Mouse (Mus musculus): Measurements from ENCODE around the gene Nanos3.
A peak's percentile ranks its signal among the peaks of the same experiment; 100 is the strongest.

The Nanos3 gene

DNA sequence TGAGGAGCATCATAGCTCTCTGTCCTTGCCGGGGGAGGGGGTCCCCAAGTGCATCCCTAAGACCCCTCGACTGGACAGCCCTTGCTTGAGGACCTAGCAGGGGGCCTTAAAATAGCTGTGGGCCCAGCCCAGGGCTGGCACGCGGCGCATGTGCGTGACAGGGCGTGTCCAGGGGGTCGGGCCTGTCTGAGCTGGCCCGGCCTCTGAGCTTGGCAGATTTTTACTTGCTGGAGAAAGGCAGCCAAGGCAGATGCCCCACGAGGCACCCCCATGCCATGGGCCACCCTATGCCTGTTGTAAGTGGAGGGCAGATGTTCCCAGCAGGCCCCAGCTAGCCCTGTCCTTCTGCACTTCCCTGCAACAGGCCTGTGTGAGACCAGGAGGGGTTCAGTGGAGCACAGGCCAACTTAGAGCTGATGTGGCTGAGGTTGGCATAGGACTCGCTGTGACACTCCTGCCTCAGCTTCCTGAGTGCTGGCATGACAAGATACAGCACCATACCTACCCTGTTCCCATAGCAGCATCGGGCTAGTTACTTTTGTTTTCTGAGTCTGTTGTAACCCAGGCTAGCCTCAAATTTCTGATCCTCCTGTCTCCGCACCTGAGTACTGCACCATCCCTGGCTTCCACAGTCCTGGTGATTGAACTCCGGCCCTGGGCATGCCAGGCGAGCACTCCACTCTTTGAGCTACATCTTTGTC is 16.7 kb upstream of the Nanos3 start:
- DNase-seq (ENCODE audit: low read depth, low spot score), result no peak

DNA sequence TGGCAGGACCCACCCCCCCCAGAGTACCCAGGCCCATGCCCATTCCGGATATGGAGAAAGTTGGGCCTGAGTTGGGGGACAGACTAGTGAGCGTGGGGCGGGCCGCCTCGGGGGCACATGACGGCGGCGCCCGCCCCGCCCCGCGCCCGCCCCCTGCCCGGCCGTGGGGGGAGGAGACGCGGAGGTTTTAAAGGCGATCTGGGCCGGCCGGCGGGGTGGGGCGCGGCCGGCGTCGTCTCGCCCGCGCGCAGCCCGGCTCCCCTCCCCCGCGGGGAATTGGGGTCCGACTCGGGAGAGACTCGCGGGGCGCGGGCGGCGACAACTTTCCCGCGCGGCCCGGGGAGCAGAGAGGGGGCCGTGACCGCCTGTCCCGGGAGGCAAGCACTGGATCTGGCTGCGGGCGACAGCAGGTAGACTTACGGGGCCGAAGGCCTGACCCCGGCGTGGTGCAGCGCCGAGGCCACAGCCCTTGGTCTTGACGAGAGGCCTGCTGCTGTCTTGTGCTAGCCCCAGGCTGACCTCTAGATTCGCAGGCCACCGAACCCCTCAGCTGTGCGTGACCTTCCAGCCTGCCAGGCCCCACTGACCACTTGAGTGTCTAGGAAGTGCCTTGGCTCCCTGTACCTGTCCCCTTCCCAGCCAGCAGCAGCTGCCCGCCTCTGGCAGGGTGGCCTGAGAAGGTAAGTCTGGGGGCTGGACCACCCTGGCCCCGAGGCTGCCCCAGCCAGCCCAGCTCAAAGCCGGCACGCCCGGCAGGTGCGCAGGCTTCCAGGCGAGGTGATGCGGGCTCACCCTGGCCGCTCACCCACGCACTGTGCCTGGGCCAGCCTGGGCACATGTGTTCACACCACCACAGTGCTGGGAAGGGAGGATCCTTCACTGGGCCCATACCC is 15.9 kb upstream of the Nanos3 start:
- no peak for DNase-seq (ENCODE audit: low read depth, low spot score)

DNA sequence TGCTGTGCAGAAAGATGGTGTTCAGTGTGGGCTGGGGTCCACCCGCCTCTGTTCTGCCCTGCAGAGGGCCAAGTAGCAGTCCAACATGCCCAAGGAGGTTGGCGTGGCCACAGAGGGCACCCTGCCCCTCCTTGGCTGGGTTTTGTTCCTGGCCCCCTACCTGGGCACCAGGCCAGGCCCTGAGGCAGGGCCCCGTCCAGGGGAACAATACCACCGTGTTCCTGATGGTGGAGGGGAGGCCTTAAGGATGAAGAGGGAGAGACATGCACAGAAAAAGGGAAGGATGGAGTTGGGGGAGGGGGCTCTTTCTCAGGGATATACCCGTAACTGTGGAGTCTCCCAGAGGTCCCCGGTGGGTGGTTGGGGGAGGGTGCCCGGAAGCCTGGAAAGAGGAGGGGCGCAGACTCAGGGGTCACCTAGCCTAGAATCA is 15.1 kb upstream of the Nanos3 start:
- DNase-seq (ENCODE audit: low read depth, low spot score), result no peak

DNA sequence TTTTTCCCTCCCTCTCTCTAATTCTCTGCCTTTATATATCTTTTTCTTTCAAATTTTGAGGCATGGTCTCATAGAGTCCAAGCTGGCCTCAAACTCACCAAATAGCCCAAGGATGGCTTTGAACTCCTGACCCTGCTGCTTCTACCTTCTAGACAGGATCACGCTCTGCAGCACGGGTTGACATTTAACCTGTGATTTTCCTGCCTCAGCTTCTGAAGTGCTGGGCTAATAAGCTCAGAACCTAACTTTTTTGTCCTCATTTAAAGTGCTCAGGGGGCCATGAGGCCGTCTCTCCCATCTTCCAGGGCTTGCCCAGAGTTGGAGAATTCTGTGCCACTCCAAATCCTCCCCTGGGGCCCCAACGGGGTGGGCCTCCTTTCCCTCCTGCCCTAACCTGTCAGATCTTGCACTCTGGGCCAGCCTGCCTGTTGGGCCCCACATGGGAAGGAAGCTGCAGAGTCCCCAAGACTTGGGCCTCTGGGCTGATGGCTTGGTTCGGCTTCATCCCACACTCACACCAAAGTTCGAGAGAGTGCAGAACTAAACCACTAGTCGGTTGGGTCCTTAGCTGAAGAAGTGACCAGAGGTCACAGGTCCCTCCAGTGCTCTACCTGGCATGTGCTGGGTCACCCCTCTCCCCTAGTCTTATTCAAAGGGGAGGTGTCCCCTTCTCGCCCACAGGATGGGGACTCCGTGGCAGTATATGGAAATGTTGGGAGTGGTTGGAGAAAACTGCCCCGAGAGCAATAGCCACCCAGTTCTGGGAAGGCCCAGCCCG is 14.5 kb upstream of the Nanos3 start:
- DNase-seq (ENCODE audit: low read depth, low spot score), result no peak

DNA sequence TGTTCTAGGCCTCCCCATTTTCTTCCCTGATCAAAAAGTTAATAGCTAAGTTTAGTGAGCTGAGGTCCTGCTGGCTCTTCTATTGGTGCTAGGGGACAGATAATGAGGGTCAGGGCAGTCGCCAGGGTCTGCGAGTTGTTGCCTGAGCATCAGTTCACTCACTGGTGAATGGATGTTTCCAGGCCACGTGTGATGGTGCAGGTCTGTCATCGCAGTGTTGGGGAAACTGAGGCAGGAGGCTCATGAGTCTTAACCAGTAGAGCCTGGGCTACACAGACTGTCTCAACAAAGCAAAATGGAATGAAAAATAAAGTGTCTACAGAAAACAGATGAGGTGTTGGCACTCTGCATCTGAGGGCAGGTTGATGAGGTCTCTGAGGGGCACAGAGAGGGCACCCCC is 13.9 kb upstream of the Nanos3 start:
- DNase-seq (ENCODE audit: low read depth, low spot score), result no peak

DNA sequence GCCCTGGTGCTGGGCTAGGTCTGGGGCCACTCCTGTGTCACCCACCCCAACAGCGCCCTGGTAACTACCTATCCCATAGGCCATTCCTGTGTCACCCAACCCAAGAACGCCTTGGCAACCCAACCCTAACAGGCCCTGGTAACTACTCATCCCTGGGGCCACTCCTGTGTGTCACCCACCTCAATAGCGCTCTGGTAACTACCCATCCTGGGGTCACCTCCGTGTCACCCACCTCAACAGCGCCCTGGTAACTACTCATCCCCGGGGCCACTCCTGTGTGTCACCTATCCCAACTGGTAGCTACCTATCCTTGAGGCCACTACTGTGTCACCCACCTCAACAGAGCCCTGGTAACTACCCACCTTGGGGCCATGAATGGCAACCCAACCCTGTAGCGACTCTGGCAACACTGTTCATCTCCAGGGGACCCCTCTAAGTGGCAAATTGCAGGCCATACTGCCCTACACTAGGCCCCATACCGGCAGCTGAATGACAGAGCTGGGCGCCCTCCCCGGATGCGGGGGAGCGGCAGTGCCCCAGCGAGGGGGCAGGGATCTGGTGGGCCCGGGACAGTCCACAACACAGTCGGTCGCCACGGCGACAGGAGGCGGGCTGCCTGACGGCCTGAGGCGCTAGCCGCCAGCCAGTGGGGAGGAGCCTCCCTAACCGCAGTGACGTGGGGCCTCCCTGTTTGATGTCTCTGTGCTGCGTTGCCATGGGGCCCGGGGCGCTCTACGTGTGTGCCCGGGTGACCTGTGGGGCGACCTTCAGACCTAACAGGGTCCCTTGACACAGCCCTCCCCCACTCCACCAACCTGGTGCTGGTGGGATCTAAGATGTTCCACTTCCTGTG is 13.1 kb upstream of the Nanos3 start:
- peak; percentile 91 for DNase-seq (ENCODE audit: low read depth, low spot score)

DNA sequence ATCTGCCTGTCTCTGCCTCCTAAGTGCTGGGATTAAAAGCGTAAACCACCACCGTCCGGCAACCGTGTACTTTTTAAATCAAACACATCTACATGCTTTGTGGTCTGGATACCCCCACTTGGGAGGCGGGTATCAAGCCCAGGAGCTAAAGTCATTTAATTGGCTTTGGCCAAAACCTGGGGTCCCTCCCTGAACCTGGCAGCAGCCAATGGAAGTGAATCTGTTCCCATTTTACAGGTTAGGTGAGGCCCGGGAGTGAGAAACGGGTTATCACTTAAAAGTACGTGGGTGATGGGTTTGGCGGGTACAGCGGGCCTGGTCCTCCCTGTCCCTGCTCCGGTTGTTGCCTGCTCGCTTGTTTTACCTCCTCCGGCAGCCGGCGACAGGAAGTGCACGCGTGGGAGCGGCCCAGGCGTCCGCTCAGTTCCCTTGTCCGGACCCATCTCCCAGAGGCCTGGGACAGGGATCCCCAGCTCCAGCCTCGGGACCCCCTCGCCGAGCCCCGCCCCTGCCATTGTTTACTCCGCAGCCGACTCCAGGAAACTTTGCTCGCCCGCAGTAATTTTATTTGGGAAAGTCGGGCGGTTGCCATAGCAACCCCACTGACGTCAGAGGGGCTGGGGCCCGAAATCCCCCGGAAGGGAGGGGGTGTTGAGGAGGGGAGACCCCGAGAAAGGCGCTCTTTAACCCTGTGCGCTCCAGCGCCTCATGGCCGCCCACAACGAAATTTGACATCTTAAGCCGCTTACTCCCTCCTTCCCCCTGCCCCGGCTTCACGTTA is 12.3 kb upstream of the Nanos3 start:
- peak; percentile 39 for DNase-seq (ENCODE audit: low read depth, low spot score)

DNA sequence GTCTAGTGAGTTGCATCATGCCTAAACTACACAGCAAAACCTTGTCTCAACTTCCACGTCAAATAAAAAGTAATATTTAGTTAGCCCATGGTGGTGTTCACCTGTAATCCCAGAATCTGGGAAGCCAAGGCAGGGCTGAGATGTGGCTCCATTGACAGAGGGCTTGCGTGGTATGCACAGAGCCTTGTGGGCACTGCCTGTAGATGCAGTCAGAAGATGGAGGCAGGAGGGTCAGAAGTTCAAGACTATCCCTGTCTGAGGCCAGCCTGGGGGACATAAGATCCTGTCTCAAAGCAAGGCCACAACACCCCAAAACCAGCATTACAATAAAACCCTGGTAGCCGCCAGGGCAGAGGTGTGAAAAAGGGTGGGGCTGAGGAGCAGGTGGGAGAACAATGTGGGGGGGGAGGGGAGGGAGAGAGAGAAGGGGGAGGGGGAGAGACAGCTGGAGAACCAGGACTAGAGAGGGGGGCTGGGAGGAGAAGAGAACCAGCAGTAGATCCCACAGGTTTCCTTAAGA is 9.3 kb upstream of the Nanos3 start:
- DNase-seq (ENCODE audit: low read depth, low spot score), result no peak

DNA sequence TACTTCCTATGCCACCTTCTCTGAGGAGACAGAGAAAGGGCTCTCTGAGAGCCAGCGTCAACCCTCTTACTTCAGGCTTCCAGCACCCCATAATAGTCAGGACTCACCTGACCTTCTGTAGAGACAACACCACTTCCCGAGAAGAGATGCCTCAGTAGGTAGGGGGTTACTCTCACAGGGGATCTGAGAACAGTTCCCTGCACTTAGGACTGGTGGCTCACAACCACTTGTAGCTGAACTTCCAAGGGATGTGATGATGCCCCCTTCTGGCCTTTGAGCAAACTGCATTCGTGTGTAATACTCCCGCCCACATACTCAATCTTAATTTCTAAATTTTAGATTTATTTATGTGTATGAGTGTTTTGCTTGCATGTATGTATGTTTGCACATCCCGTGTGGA is 8.5 kb upstream of the Nanos3 start:
- peak; percentile 38 for DNase-seq (ENCODE audit: low read depth, low spot score)

DNA sequence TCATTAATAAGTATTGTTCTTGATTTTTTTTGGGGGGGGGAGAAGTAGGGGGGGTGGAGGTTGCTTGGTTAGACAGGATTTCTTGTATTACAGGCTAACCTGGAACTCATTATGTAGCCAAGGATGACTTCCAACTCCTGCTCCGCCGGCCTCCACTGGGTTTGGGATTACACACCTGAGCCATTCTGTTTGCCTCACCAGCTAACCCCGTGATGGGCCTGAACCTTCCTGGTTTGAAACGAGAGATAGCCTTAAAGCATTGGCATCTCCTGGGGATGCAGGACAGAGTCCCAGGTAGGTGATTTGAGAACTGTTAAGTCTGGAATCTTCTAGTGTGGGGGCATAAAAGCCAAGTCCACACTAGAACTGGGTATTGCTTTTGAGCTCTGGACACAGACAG is 8.1 kb upstream of the Nanos3 start:
- DNase-seq (ENCODE audit: low read depth, low spot score), result no peak

DNA sequence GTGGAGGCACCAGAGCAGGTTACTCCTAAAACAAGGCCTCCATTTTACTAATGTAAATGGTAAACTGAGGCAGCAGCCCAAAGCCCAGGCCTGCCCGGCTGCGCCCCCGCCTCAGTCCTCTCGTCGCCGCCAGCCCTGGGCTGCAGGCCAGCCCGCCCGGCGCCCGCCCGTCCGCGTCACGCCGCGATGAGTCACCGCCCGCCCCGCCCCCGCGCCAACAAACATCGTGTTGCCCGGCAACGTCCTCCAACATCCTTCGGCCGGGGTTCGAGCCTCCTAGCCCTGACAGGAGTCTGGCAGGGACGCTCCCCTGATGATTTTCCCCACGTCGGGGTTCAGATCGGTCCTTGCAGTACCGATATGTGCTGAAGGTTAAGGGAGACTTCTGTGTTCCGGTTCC is 7.5 kb upstream of the Nanos3 start:
- DNase-seq (ENCODE audit: low read depth, low spot score), result no peak

DNA sequence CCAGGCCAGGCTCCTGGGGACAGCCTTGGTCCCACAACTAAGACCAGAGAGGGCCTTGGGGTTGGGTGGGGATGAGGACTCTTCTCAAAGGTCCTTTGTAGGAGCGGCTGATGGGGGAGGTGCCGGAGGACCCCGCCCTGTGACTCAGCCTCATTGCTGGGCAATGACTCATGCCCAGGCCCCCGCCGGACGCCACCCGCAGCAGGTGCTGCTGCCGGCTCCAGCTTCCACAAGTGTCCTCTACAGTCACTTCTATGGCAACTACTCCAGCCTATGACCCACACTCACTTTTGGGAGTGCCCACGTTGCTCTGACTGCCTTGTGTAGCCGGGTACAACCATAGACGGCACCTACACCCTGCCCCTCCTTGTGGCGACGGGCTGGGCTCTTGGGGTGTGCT is 7.0 kb upstream of the Nanos3 start:
- DNase-seq (ENCODE audit: low read depth, low spot score), result no peak

DNA sequence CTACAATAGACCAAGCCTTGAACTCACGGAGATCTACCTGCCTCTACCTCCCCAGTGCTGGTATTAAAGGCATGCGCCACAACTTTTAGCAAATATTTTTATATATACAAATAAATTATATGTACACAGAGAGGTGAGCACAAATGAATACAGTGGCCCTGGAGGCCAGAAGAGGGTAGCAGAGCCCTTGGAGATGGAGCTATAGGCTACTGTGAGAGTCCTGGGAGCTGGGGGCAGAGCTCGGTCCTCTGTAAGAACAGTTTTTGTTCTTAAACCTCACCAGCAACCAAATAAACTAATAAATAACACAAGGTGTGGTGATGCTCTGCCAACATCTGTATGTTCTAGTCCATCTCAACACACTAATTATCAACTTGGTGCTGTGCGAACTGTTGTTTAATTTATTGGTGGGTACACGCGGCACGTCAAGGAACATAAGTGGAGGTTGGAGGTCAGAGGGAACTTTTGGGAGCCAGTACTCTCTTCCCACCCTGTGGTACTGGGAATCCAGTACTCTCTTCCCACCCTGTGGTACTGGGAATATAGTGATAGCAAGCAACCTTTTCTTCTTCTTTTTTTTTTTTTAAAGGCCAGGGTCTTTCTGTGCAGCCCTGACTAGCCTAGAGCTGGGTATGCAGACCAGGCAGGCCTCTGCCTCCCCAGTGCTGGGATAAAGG is 5.3 kb upstream of the Nanos3 start:
- DNase-seq (ENCODE audit: low read depth, low spot score), result peak; percentile 45

DNA sequence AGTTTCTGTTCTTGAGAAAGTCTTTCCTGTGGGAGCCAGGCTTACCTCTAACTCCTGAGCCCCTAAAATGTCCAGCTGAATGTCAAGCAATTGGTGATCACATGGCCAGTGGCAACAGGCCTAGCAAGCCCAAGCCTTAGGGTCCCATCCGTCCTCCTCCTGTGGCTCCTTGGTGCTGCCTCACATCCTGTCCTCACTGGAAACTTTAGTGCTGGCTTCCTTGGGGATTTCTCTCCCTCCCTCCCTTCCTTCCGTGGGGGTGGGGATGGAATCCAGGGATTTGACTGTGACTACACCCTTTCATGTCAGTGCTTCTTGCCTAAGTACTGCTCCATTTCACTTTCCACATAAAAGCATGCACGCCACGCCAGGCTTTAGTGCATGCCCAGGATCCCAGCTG is 4.6 kb upstream of the Nanos3 start:
- no peak for DNase-seq (ENCODE audit: low read depth, low spot score)

DNA sequence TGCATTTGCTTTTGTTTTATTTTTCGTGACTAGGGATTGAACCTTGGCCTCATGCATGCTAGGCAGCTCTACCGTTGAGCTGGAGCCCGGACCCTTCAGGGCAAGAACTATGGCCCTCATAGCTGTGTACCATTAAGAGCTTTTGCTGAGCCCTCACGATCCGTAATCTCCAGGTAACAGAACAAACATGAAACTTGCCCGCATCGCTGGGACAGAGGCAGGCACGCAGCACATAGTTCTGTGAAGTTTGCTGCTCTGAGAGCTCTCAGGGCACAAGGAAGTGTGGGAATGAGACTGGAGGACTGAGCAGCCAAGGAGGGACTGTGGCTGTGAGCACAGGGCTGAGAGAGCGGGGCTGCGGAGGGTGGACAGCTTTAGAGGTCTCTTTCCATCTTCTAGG is 3.7 kb upstream of the Nanos3 start:
- DNase-seq (ENCODE audit: low read depth, low spot score), result no peak

DNA sequence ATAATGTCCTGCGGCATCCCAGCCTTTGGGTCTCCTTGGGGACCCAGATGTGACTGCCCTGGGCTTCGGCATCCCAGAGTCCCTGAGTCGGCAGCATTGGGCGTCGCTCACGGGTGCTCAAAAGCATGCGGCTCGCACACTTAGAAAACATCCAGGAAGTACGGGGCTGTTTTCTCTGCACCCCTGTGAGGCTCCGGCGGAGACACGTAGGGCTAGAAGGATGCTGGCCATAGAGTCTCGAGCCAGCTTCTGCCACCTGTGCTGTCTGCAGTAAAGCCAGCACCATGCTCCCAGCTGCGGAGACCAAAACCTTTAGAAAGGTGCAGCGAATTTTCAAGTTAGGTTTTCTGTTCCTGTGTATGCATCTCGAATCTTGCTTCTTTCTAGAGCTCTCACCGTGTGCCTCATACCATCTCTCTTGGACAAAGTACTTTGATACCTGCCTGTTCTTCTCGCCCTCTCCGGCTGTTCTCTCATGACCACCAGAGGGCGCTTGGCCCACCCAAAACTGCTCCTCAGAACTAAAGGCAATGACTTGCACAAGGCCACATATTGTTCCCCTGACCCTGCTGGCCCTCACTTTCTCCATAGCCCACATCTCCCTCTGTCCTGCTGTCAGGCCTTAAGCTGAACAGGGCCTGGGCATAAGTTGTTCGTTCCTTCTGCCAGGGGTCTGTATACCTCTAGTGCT is 2.2 kb upstream of the Nanos3 start:
- DNase-seq (ENCODE audit: low read depth, low spot score), result peak; percentile 91

DNA sequence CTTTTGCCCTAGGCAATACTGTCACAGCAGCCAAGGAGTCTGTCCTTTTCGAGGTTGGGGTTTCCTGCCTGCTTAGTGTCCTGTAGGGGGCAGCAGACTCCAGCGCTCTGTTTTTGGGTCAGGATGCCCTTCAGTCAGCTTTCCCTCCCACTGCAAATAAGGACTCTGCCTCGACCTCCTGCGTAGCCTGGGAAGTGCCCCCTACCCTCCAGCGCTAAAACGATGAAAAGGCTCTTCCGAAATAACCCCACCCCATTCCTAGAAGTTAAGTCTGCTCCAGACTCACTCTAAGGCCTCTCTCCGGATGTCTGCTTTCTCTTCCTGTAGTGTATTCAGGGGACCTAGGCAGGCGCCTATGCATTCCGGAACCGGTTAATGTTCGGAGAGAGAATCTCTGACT is 1.5 kb upstream of the Nanos3 start:
- peak; percentile 88 for DNase-seq (ENCODE audit: low read depth, low spot score)

DNA sequence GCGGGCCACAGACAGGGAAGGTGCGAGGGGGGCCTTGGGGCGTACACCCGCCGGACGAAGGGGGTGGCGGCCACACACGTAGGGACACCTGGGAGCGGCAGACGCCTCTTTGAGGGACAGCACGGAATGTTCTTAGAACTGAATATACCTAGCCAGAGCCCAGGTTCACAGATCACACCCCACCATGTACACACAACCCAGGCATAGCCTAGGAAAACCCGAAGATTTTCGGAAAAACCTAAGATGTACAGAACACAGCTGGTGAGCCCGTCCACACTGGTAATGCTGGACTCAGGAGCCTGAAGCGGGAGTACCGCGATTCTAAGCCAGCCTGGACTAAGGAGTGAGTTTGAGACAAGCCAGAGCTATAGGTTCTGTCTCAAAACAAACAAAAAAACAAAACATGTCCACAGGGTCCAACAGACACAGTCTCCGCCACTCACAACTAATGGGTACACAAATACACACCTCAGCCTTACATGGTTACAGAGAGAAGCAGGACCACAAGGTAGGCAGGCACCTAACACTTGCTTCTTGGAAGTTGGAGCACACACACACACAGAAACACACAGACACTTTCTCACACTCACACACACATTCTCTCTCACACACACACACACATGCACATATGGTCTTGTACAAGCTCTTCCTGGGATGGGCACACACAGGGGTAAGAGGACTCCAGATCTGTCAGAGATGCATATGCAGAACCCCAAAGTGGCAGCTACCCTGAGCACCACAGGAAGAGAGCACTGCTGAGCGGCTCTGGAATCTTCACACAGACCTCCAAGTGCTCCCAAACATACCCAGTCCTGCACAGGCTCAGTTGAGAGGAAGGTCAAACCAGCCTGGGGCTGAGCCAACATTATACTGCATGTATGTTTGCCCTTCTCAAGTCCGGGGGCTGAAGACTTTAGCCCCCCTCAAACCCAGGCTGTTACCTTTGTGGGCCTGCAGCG is 653 bp downstream of the Nanos3 start:
- no peak for DNase-seq (ENCODE audit: low read depth, low spot score)
